Mouse (Mus musculus) spleen, embryonic (tissue): ENCODE measurements around the gene Fcrl5.

Experiments
- CTCF ChIA-PET: fragments of 350-600 bp; sonication (Branson Sonifier 250); formaldehyde crosslinking; loops from one replicate; lab custom pipeline; 2022; lab: Charles Lee

Fcrl5 gene

GRCm38 (mm10) chr3:87499072-87499471 is 63.5 kb downstream of the Fcrl5 start:
- CTCF ChIA-PET, result interaction anchor here (0.6 to 1.5 kb wide), 4 partner anchors 79 to 175 kb away, joined by 3 to 5 read pairs (median 4); no protein-coding TSS in a partner anchor

GRCm38 (mm10) chr3:87500088-87501055 is 64.8 kb downstream of the Fcrl5 start:
- CTCF ChIA-PET, result interaction anchor here (0.5 to 1.5 kb wide), 5 partner anchors 18 to 177 kb away, joined by 3 to 8 read pairs (median 4); no protein-coding TSS in a partner anchor

GRCm38 (mm10) chr3:87501151-87501550 is 65.6 kb downstream of the Fcrl5 start:
- CTCF ChIA-PET, result interaction anchor here (0.5 to 1.2 kb wide), 3 partner anchors 86 to 93 kb away, joined by 3 to 4 read pairs (median 3); no protein-coding TSS in a partner anchor

- CTCF ChIA-PET, result no interaction called here
Observed at GRCm38 (mm10) chr3:87502771-87503170, 67.2 kb downstream of the Fcrl5 start.

GRCm38 (mm10) chr3:87504330-87504729 is 68.8 kb downstream of the Fcrl5 start:
- CTCF ChIA-PET, result interaction anchor here (0.5 to 1.9 kb wide), 11 partner anchors 11 to 413 kb away, joined by 3 to 11 read pairs (median 4); no protein-coding TSS in a partner anchor

- CTCF ChIA-PET, result interaction anchor here (0.6 to 1.9 kb wide), 10 partner anchors 11 to 414 kb away, joined by 3 to 11 read pairs (median 4); no protein-coding TSS in a partner anchor
Observed at GRCm38 (mm10) chr3:87504749-87505425, 69.3 kb downstream of the Fcrl5 start.

- CTCF ChIA-PET, result interaction anchor here (0.5 to 1.0 kb wide), 2 partner anchors 56 to 201 kb away, joined by 3 to 5 read pairs; no protein-coding TSS in a partner anchor
Observed at GRCm38 (mm10) chr3:87506456-87507416, 71.2 kb downstream of the Fcrl5 start.

- CTCF ChIA-PET, result interaction anchor here (0.6 kb wide), 1 partner anchor 43 kb away, joined by 3 read pairs; no protein-coding TSS in a partner anchor
Observed at GRCm38 (mm10) chr3:87508205-87508901, 72.8 kb downstream of the Fcrl5 start.

GRCm38 (mm10) chr3:87509061-87509460 is 73.5 kb downstream of the Fcrl5 start:
- CTCF ChIA-PET, result interaction anchor here (1.1 kb wide), 1 partner anchor 33 kb away, joined by 3 read pairs; no protein-coding TSS in a partner anchor

GRCm38 (mm10) chr3:87510832-87511231 is 75.3 kb downstream of the Fcrl5 start:
- CTCF ChIA-PET, result interaction anchor here (1.4 kb wide), 1 partner anchor 52 kb away, joined by 5 read pairs; no protein-coding TSS in a partner anchor

GRCm38 (mm10) chr3:87511971-87512765 is 76.6 kb downstream of the Fcrl5 start:
- CTCF ChIA-PET, result no interaction called here

- CTCF ChIA-PET, result no interaction called here
Observed at GRCm38 (mm10) chr3:87515567-87516081, 80.1 kb downstream of the Fcrl5 start.

GRCm38 (mm10) chr3:87518425-87518824 is 82.9 kb downstream of the Fcrl5 start:
- CTCF ChIA-PET, result interaction anchor here (0.7 kb wide), 1 partner anchor 18 kb away, joined by 3 read pairs; no protein-coding TSS in a partner anchor

- CTCF ChIA-PET, result interaction anchor here (0.7 kb wide), 1 partner anchor 8 kb away, joined by 3 read pairs; no protein-coding TSS in a partner anchor
Observed at GRCm38 (mm10) chr3:87521126-87521525, 85.6 kb downstream of the Fcrl5 start.

GRCm38 (mm10) chr3:87521833-87522232 is 86.3 kb downstream of the Fcrl5 start:
- CTCF ChIA-PET, result no interaction called here

GRCm38 (mm10) chr3:87523701-87524100 is 88.1 kb downstream of the Fcrl5 start:
- CTCF ChIA-PET, result no interaction called here

- CTCF ChIA-PET, result interaction anchor here (0.5 to 0.9 kb wide), 2 partner anchors 40 to 167 kb away, joined by 3 to 8 read pairs; partner anchors contain the start of gene Cd5l
Observed at GRCm38 (mm10) chr3:87525043-87525836, 89.7 kb downstream of the Fcrl5 start, which contains the start of gene Etv3. Gene Etv3, plus strand, starts transcription at chr3:87525407.
